Mouse (Mus musculus) adrenal gland, postnatal 4 days (tissue): ENCODE data around the gene Oser1. TPM values are rescaled to one million over a fixed set of nuclear protein-coding genes. Genes with fewer than 3 reads are reported as not detected.
"Not testable (repeated sequence)": the region's sequence is repeated elsewhere in the genome, so short reads cannot be mapped to it uniquely, and the experiment has no call there.

Experiments
- DNase-seq, 2 experiments: peaks; one replicate each; pipeline ENCODE4 v3.0.0; 2021 to 2022; ENCODE audit warnings: low spot score in 2 of 2, mixed read lengths in 2 of 2
- long read RNA-seq, 2 experiments: library from polyadenylated mRNA; stranded (forward); transcript quantifications; one replicate each; pipeline ENCODE4 v2.0.0; 2021
- total RNA-seq, 2 experiments: library from RNA; stranded (reverse); gene quantifications; 2 replicates each; pipeline ENCODE4 v1.2.3; 2021

Gene Oser1
- total RNA-seq: 10 to 100 TPM; 34.7 to 36.6 TPM
- long read RNA-seq, experiment 1, transcript Oser1-201 (4 exons, 1,620 nt): major isoform, 57 of 62 reads
- long read RNA-seq, experiment 1, partial matches to known transcripts: 0 of 62 reads
- long read RNA-seq, experiment 1, other reads (novel, unspliced or antisense): 4 of 62 reads
- long read RNA-seq, experiment 2, transcript Oser1-201 (4 exons, 1,620 nt): major isoform, 74 of 77 reads
- long read RNA-seq, experiment 2, partial matches to known transcripts: 0 of 77 reads
- long read RNA-seq, experiment 2, other reads (novel, unspliced or antisense): 3 of 77 reads

DNA sequence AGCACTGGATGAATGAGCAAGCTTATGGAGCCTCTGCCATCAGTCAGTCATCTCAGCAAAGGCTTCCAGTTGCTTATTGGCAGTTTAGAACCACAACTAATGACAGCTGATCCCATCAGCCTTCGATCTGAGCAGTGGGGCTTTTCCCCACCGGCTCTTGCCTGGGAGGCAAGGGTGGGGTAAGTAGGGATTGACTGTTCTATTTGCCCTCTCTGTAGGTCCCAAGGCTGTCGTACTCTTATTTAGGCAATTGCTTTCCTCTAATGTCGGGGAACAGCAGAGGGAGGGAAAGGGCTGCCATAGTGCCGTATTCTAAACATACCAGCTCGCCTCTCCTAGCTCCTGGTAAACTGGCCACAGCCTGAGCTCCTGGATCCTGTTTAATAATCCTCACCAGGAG, at the start of gene Oser1:
Oser1 (minus strand) TSS at position 101 of the 400 bp plus-strand sequence.
- no peak for DNase-seq

DNA sequence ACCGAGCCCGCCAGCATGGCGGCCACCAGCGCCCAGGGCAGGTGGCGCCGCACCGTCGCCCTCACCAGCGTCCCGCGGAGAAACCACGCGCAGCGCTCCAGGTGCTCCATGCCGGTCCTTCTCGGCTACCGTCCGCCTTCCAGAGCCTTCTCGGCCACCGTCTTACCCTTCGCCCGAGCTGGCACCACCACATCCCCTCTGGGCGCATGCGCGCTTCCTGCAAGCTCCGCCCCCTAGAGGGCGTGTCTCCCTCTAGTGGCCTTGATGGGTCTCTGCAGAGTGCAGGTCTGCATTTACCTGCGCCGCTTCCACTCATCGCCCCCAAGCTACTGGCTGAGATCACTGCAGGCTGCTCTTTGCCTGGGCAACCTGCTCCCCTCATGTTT, 48.0 kb upstream of the Oser1 start, which contains the start of gene Fitm2:
Fitm2 (minus strand) TSS at position 164 of the 386 bp plus-strand sequence.
- DNase-seq: peak; percentile 91 to 97

DNA sequence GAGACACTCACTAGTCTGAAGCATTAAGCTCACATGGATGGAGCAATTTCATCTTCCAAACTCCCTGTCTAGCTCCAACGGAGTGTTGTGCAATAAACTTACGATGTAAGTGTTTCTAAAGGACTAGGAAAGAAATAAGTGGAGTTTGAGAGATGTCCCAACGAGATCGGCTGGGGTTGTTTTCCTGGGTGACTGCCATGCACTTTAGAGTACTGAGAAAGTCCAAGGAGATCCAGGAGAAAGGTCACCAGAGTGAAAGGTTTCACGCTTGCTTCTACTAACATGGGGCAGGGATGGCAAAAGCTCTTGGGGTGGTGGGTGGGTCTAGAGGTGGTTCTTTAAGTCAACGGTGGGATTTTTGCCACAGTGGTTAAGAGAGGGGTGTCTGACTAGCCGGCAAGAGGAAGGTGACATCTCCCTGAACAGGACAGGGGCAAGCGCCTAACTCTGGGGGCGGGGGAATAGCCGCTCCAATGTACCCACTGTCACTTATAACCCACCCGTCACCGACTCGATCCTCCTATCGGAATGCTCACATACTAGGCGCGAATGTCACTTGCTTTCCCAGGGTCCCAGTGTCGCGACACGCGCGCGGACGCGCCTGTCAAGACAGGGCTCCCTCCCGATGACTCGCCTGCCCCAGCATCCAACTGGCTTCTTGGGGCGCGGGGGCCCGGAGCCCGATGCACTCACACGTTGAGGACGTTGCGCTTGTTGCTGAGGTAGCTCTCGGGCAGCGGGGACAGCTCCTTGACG, 47.4 kb upstream of the Oser1 start:
- DNase-seq: no peak

DNA sequence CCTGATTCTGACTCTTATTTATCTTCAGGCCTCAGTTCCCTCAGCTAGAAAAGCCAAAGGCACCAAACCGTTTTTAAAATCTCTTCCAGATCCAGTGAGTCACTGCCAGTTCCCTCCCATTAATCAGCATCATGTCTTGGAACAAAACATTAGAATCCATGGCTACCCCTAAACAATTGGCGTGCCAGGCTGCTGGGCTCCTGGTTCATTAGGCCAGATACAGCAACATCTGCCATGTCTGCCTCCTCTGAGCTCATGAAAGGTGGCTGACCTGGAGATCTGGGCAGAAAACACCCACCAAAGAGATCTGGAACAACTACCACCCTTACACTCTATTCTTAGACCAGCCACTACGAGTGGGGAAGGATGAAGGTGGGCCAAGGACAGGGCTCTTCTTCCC, 46.6 kb upstream of the Oser1 start:
- no peak for DNase-seq

DNA sequence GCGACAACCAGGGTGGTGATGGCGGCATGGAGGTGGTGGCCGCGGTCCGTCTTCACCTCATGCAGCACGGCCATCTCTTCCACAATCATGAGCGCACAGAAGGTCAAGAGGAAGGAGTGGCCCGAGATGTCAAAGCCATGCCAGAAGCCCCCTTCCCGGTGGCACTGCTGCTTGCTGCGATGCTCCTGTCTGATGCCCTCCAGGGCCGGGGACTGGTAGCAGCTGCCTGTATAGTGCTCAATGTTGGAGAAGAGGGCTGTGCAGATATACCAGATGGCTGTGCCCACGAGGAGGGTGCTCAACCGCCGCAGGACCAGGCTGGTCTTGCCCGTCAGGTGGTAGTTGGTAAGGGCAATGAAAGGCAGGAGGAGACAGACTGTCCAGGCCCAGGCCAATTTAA, 45.2 kb upstream of the Oser1 start:
- DNase-seq: no peak

DNA sequence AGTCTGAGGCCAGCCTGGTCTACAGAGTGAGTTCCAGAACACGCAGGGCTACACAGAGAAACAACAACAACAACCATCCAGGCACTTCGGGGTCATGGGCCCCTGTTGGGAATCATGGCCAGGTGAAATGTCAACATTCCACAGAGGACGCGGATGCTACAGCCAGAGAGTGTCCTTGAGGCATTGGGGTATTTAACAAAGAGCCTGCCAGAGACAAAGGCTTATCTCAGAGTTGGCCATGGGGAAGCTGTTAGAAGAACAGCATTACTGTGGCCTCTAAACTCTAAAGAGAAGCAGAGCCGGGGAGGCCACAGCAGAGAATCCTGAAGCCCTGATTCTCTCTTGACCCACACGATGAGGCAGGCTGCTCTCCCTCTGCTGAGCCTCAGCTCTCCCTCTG, 44.4 kb upstream of the Oser1 start:
- no peak for DNase-seq

DNA sequence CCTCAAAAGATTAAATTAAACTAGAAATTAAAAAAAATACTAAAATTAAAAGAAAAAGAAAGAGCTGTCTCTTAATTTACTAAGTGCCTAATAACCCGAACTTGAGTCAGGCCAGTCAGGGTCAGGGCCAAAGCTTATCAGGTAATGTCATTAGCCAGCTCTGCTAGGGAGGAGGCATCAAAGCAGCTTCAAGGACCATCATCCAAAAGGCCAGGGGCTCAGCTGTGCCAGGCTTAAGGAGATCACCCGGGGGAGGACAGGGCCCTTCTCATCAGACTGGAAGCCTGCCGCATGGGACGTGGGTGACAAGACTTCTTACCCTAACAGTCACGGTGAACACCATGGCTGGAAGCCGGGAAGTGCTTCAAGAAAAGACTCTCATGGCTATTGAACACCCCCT, 43.1 kb upstream of the Oser1 start:
- no peak for DNase-seq

DNA sequence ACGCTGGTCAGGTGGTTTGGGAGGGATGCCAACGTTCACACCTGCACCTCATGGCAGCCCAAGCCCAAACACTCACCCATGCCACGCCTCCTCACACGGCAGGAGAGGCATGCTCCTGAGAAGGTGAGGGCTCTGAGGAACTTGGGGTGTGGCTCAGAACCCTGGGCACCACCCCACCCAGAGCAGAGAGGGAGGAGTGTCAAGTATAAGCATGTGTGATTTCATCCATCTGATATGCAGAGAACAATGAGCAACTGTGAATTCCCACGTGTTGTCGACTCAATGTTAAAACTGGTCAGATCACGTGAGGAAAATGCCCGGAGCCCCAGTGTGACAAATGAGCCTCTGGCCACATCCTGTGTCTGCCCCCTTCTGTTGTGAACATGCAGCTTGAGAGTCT, 42.3 kb upstream of the Oser1 start:
- DNase-seq: no peak

DNA sequence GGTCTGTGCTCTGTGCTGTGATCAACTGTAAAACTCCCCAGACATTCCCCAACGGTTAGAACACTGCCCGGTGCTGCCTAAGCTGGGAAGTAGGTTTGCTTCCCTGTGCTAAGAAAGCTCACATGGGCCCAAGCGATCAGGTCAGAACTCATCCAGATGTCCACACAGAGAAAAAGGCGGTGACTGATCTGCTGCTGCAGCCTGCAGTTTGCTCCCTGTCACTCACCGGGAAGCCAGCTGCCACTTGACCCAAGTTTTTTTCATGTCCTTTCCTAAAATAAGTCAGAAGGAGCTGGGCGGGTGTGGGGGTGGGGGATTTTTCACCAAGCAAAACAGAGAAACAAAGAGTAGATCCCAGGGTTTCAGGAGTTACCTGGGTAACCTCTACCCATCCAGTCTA, 40.1 kb upstream of the Oser1 start:
- no peak for DNase-seq

DNA sequence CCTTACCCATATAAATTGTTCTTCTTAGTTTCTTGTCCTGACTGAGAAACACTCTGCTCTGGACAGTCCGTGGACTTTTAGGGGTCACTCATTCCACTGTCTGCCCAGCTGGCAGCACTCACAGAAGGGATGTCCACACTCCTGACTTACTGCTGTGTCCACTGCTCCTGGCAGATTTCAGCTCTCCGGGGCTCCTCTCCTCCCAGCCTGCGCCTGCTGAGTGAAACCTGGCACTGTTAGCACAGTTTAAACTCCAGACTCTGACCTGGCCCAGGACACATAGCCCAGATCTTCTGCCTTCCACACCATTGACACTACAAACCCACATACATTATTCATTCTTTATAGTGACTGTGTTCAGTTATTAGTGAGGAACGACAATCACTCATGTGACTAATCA, 39.5 kb upstream of the Oser1 start:
- no peak for DNase-seq

DNA sequence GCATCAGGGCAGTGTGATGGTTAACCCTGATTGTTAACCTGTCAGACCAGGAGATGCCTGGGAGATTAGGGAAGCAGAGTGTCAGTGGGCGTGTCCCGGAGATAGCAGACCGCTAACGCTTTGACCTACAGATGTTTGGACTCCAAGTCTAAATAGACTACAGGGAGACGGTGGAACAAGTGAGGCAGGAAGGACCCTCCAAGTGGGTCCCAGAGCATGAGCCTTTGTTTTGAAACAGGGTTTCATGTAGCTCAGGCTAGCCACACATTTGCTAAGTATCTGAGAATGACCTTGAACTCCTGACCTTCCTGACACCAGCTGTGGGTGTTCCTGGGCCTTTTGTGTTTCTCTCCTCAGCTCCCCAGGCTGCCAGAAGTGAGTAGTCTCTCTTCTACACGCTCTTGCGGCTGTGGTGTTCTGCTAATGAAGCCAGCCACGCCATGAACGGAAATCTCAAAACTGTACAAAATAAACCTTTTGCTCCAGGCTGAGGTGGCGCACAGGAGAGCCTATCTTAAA, 38.8 kb upstream of the Oser1 start:
- no peak for DNase-seq

DNA sequence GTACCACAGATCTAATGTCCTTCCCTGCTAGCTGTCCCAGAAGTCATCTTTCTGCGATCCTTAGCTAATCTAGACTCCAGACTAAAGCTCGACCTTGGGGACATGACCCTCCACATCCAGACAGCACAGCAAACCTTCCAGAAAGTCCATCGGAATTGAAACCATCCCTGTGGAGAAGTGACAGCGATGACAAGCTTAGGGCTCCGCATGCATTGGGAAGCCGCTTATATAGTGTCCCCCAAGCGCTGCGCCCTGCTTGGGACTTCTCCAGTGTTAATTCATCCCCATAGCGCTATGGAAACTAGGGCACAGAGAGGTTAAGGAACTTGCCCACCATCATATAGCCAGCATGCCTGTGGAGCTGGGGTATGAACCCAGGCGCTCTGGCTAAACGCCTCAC, 38.3 kb upstream of the Oser1 start:
- no peak for DNase-seq

DNA sequence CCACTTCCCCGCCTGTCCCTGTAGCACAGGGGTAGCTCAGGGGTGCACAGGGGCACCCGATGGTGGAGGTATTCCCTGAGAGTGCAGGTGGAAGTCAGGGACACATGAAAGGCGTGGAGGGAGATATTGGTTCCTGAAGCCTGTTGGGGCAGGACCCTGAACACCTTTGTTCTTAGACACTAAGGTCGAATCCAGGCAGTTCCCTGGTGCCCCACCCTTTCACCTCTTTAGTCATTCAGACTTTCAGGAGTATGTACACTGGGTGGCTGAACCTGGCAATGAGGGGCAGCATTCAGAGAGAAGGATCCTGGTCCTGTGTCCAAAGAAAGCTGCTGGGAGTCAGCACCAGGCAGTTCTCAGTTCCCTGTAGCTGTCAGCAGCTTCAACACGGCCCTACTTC, 37.9 kb upstream of the Oser1 start:
- no peak for DNase-seq

DNA sequence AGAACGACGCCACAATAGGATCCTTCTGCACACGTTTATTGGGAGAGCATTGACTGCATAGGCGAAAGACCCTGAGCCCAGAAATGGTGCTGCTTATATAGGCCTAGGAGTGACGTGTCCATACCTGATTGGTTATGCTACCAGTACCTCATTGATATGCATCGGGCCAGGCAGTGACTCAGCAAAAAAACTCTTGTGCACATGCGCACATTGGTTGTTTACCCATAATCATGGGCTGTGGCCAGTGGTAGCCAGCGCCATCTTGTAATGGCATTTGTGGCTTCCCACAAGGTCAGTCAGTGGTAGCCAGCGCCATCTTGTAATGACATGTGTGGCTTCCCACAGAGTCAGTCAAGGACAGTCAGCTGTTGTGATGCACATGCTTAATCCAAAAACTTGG, 36.8 kb upstream of the Oser1 start:
- DNase-seq: not testable (repeated sequence)

DNA sequence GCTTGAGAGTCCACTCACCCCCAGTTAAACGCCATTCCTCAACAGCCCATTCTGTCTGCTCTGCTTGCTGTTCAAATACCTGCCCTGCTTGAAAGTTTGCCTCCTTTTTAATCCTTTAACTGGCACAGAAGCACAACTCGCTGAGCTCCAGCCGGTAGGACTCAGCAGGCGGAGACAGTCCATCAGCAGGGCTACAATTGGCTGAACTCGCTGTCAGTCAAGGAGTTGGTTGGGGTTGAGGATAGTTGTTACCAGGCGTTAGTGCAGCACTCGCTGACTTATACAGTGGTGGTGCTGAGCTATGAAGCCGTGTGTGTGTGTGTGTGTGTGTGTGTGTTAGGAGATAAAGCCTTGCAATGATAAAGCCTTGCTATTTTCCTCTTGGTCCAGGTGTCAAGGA, 36.1 kb upstream of the Oser1 start:
- DNase-seq: no peak

DNA sequence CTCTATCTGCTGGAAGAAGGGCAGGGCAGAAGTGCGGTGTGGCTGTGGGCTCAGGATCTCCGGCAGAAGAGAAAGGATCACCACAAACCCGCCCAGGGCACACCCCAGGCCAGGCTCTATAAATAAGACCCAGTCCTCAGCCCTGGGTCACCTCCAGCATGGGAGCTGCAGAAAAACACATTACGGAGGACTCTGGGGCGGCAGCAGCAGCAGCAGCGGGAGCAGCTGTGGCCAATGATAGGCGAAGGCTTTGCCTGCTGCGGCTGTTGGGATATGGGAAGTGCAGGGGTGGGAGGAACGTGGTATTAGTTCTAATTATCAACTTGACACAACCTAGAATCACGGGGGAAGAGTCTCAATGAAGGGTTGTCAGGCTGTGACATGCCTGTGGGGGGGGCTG, 34.9 kb upstream of the Oser1 start:
- DNase-seq: no peak

DNA sequence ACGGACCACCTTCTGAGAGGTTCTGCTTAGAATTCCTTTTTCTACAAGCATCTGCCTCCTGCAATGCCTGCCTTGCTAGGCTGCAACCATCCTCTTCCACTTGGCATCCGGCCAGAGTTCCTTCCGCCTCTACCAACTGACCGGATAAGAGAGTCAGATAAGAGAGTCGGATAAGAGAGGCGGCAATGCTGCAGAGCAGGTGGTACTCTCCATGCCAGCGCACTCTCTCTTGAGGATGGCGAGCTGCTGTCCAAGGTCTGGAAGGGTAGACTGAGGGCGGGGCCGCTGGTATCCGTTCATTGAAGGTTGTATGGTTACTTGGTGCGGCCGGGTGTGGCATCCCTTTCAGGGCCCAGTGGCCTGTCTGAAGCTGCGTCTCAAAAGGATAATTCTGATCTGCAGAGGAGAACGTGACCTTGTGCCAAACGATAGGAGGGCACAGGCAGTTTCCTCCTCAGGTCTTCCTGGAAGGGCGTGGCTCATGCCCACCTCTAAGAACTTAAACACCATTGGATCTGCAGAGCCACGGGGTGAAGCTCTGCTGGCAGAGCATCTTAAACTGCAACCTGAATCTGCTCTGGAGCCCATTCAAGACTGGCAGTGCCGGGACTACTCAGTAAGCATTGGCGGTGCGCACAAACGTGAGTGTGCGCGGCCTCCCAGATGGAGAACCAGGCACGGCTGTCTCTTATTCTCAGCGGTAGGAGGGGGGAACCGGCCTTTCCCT, 34.2 kb upstream of the Oser1 start:
- no peak for DNase-seq

DNA sequence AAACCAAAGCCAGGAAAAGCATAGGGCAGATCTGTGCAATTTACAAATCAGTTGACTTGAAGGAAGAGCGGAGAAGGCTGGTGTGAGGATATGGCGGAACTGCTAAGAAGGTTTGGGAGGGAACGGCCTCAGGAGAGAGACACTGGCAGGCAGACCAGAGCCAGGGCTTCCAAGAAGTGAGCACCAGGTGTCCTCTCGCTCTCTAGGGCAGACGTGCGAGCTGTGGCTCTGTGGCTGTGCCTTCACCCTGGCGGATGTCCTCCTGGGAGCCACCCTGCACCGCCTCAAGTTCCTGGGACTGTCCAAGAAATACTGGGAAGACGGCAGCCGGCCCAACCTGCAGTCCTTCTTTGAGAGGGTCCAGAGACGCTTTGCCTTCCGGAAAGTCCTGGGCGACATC, 28.9 kb upstream of the Oser1 start:
- no peak for DNase-seq

DNA sequence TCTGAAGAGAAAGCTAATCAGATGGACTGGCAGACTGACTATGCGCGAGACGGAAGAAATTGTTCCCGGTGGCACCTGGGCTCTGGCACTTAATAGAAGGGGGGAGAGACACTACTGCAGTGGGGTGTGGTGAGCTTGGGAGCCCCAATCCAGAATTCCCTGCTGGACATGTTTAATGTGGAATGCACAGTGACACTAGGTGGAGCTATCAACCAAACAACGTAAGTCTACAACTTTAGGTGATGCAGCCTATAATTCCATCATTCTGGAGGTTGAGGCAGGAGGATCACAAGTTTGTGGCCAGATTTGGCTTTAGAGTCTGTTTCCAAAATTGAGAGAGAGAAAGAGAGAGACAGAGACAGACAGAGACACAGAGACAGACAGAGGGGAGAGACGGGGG, 28.2 kb upstream of the Oser1 start:
- DNase-seq: no peak

DNA sequence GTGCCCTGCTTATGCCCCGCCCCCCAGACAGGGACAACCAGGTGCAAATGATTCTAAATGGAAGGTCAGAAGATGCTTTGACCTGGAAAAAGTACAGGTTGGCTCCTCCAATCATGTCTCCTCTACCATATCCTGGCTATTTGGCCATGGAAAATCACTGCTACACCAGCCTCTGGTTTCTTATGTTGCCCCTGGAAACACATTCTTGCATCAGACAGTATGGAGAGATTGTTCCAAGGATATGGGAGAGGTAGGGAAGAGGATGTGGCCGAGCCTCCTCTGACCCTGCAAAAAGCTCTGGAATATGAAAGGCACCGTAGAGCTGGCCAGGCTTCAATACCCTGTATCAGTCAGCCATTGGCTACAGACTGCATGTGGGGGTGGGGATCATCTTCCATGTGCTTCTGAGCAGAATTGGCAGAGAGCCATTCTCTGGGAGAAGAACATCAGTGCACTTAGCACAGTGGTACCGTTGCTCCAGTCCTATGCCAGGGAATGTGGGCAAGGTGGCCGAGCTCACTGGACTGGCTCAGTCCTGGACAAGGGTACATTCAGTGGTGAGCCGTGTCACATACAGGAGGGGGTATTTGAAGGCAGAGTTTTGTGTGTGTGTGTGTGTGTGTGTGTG, 26.3 kb upstream of the Oser1 start:
- DNase-seq: no peak

DNA sequence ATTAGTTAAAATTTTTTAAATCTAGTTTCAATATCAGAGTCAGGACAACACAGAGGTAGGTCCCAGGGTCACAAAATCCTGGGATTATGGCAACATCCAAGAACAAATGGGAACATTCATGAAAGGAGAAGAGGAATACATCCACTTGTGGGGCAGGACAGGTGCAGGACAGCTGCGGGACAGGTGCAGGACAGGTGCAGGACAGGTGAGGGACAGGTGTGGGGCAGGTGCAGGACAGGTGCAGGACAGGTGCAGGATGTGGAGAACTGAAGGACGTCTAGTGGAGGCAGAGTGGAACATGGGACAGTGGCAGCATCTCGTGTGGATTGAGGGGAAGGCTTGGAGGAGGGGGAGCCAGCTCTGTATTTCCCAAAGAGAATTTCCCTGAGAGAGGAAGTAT, 24.8 kb upstream of the Oser1 start:
- no peak for DNase-seq

DNA sequence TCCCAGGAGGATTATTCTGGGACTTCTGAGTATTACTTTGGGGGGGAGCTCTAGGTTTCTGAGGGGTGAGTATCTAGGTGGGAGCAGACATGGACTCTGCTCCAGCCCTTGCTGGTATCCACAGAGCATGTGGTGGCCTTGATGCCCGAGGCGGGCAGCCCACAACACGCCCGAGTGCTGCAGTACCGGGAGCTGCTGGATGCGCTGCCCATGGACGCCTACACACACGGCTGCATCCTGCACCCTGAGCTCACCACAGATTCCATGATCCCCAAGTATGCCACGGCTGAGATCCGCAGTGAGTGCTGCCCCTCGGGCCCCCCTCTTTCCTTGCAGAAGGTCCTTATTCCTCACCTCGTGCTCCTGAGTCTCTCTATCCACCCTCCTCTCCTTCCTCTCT, 22.9 kb upstream of the Oser1 start:
- no peak for DNase-seq
